Mouse (Mus musculus) embryonic fibroblast, embryonic 13.5 days (primary cell): Measurements from ENCODE around the gene Gm11639. TPM values are rescaled to one million over a fixed set of nuclear protein-coding genes. Genes with fewer than 3 reads are reported as not detected.
A peak's percentile ranks its signal among the peaks of the same experiment; 100 is the strongest.
"Not testable (repeated sequence)": the region's sequence is repeated elsewhere in the genome, so short reads cannot be mapped to it uniquely, and the experiment has no call there.

Experiments
- H3K27ac ChIP-seq: 2 replicates; pipeline ENCODE4 v1.5.1; 2012; ENCODE audit warnings: low read length, control low read depth, inconsistent platforms; ENCODE audit not compliant: insufficient read depth
- H3K4me1 ChIP-seq: 2 replicates; pipeline ENCODE4 v1.6.1; 2011; ENCODE audit warnings: low read length; ENCODE audit not compliant: control insufficient read depth, insufficient read depth
- H3K4me3 ChIP-seq: 2 replicates; pipeline ENCODE4 v1.5.1; 2011; ENCODE audit warnings: mild to moderate bottlenecking, control low read depth, low read length; ENCODE audit not compliant: insufficient read depth
- CTCF ChIP-seq: IDR thresholded peaks from 2 replicates; pipeline ENCODE4 v1.5.1; 2011; ENCODE audit warnings: mild to moderate bottlenecking, control low read depth, low read length, moderate library complexity, borderline replicate concordance; ENCODE audit not compliant: insufficient read depth
- POLR2A ChIP-seq: IDR thresholded peaks from 2 replicates; pipeline ENCODE4 v1.6.1; 2011; ENCODE audit warnings: low read depth, mild to moderate bottlenecking, control low read depth, low read length, moderate library complexity
- polyA plus RNA-seq: library from polyadenylated mRNA; stranded (reverse); fragments of >200 nt; gene quantifications from 2 replicates; pipeline ENCODE4 v1.2.4, GENCODE M21; 2011; ENCODE audit warnings: low read depth; ENCODE audit not compliant: missing spikeins, insufficient read length

The Gm11639 gene
- polyA plus RNA-seq, 1 experiment: 0.04 TPM

- no peak overlapping the region for H3K4me3 ChIP-seq
- no peak overlapping the region for H3K27ac ChIP-seq
- TF ChIP-seq POLR2A (no peak), CTCF (no peak)
- 0 out of 2 replicates have a peak, but pooled peaks cover 3% of the 10 kb centered on the region for H3K4me1 ChIP-seq
Observed at GRCm38 (mm10) chr11:105029525-105029924, 344.0 kb downstream of the Gm11639 start.

- Histone ChIP-seq H3K4me1 (0 out of 2 replicates have a peak, but pooled peaks cover 3% of the 10 kb centered on the region), H3K4me3 (no peak overlapping the region), H3K27ac (no peak overlapping the region)
- TF ChIP-seq POLR2A (no peak), CTCF (no peak)
Observed at GRCm38 (mm10) chr11:105030229-105030628, 344.7 kb downstream of the Gm11639 start.

GRCm38 (mm10) chr11:105031103-105031502, 345.6 kb downstream of the Gm11639 start:
- 0 out of 2 replicates have a peak, but pooled peaks cover 3% of the 10 kb centered on the region for H3K4me1 ChIP-seq
- TF ChIP-seq CTCF: no peak
- TF ChIP-seq POLR2A: no peak
- H3K4me3 ChIP-seq: no peak overlapping the region

GRCm38 (mm10) chr11:105035081-105035480, 349.6 kb downstream of the Gm11639 start:
- no peak for TF ChIP-seq CTCF
- no peak for TF ChIP-seq POLR2A
- Histone ChIP-seq H3K27ac (no peak overlapping the region), H3K4me3 (no peak overlapping the region), H3K4me1 (no peaks in the 10 kb centered on the region)

More at GRCm38 (mm10) chr11:105031103-105031502, 345.6 kb downstream of the Gm11639 start:
- no peak overlapping the region for H3K27ac ChIP-seq

GRCm38 (mm10) chr11:105063292-105063691, 377.8 kb downstream of the Gm11639 start, which contains the start of gene Efcab3:
Gene Efcab3, plus strand, starts transcription at chr11:105063592.
- H3K27ac ChIP-seq: no peak within 1 kb of the TSS
- H3K4me3 ChIP-seq: no peak within 1 kb of the TSS
- no peaks in the 10 kb centered on the region for H3K4me1 ChIP-seq
- TF ChIP-seq CTCF: no peak
- TF ChIP-seq POLR2A: no peak

DNA sequence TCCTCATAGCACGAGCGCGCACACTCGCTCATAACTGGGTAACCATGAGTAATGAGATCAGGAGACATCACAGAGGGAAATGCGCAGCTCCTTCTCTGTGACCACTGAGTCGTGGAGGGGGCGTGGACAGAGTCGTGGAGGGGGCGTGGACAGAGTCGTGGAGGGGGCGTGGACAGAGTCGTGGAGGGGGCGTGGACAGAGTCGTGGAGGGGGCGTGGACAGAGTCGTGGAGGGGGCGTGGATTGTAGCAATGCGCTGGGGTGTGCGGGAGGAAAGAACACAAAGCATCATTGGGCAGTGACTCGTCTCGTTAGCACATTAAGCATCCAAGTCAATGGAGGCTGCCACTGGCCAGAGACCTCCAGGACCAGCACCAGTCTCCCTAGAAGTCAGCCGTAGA, 426.9 kb downstream of the Gm11639 start:
- H3K27ac ChIP-seq, H3K4me3 ChIP-seq, H3K4me1 ChIP-seq: not testable (repeated sequence)

GRCm38 (mm10) chr11:105117814-105118213, 432.3 kb downstream of the Gm11639 start:
- Histone ChIP-seq H3K4me3 (no peak overlapping the region), H3K4me1 (peaks cover 4% of the 10 kb centered on the region; the same call in 1 of the 2 replicates), H3K27ac (no peak overlapping the region)
- TF ChIP-seq POLR2A: no peak
- no peak for TF ChIP-seq CTCF

DNA sequence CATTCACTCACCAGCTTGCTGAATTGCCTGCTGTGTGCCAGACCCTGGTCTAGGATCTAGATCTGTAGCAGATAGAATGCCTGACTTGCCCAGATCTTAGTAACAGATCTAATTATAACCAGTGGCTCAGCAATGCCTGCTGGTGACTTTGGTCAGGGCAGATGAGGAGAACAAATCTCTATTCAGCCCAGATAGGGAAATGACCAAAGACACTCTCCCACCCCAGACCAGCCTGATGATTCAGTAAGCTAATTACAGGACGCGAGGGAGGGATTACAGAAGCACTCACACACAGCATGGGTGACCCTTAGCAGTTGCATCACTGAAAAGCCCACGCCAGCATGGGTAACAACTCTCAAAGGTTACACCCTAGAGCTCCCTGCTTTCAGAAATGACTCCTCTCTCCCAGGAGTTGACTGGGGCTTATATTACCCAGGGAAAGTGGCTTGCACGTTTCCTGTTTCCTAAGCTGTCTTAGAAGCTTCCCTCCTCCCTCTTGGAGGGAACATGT, 435.1 kb downstream of the Gm11639 start:
- Histone ChIP-seq H3K27ac (peak overlapping the region; percentile 21; the same call in 1 of the 2 replicates), H3K4me1 (peaks cover 4% of the 10 kb centered on the region; the same call in 1 of the 2 replicates), H3K4me3 (no peak overlapping the region)
- TF ChIP-seq CTCF (no peak), POLR2A (no peak)

- not testable (repeated sequence) for H3K4me3 ChIP-seq, H3K4me1 ChIP-seq, H3K27ac ChIP-seq
Observed at GRCm38 (mm10) chr11:105121792-105122191, 436.3 kb downstream of the Gm11639 start.

DNA sequence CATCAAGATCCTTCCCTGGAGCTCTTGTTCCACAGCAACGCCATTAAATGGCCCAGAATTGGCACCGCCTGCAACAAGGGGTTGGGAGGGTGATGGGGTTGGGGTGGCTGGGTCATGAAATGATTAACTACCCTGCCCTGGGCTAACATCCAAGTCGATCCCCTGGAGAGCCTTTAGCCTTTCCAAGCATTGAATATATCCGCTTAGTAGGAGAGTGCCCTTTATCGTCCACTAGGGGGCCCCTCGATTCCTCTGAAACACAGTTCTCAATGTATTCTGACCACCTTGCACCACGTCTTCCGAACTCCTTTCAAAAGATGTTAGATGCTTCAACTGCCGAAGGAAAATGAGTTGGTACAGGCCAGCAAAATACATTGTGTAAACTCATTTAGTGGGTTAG, 438.5 kb downstream of the Gm11639 start:
- peaks cover 9% of the 10 kb centered on the region for H3K4me1 ChIP-seq
- TF ChIP-seq CTCF (no peak), POLR2A (no peak)

More for the DNA sequence above, 438.5 kb downstream of the Gm11639 start:
- Histone ChIP-seq H3K4me3 (no peak overlapping the region), H3K27ac (no peak overlapping the region)
